In the genomic region with DNA sequence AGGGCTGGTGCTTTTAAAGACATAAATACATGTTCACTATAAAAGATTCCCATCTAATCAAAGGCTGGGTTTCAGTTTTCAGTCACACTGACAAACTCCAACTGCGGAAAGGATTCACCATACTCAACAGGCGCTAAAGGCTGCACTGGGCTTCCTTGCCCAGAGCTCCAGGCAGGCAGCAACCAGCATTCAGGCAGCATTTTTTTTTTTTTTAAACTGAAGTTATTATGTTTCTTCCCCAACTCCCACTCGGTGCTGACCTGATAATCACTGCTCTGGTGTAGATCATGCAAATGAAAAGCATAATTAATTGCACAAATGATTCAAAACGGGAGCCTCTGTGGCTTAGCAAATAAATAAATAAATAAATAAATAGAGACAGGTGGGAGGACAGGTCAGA, we compare ENCODE assay signal across 32 mouse cellular contexts. TPM values are rescaled to one million over a fixed set of nuclear protein-coding genes. Genes with fewer than 3 reads are reported as not detected.
A peak's percentile ranks its signal among the peaks of the same experiment; 100 is the strongest.
DNase-seq lines count a peak whose midpoint lies in the region; ATAC-seq lines count a peak whose summit lies in the region.
"Had no signal": no experiment of that assay in that cellular context is flagged by ENCODE, and none has a peak within 500 bp of the region (broad histone marks: within the 10 kb centered on the region; RNA-seq: fewer than 3 reads in every experiment).

No protein-coding gene starts in this region.

- H3K27ac ChIP-seq in forebrain, embryonic 13.5 days, result peak overlapping the region; percentile 55; the same call in 1 of the 2 replicates
- H3K27ac ChIP-seq in forebrain, embryonic 11.5 days (ENCODE audit: low read depth, low read length), result no peak overlapping the region
- H3K27ac ChIP-seq in neural tube, embryonic 15.5 days (replicated peaks), result no peak overlapping the region
- H3K27ac ChIP-seq in forebrain, embryonic 15.5 days (replicated peaks), result peak overlapping the region; percentile 80
- H3K27ac ChIP-seq: gastrocnemius, adult 2 months; heart, embryonic 10.5 days; limb, embryonic 10.5 days; liver, embryonic 15.5 days; lung, embryonic 15.5 days had no signal

- no peak for DNase-seq in forebrain, embryonic 11.5 days (ENCODE audit: low spot score)
- DNase-seq in neural tube, embryonic 10.5 days (ENCODE audit: extremely low spot score, low spot score), result peak; percentile 25
- no peak for DNase-seq in gastrocnemius, postnatal 4 days (ENCODE audit: low spot score in 2 of 2)
- no peak for DNase-seq in gastrocnemius, postnatal 14 days
- DNase-seq: adrenal gland, postnatal 36 days; cerebellum, adult 11-12 months; cerebellum, postnatal 14 days; gastrocnemius, adult 2 months; heart, postnatal 4 days; kidney, adult 2 months; kidney, postnatal 10 days; liver; lung, postnatal 36 days; right cerebral cortex, adult 18-20 months; right cerebral cortex, postnatal 4 days; thymus, postnatal 14 days had no signal

- no peaks in the 10 kb centered on the region for H3K9me3 ChIP-seq in forebrain, embryonic 13.5 days (replicated peaks)
- no peaks in the 10 kb centered on the region for H3K9me3 ChIP-seq in forebrain, embryonic 11.5 days (ENCODE audit: control insufficient read depth, low read length)
- H3K9me3 ChIP-seq in neural tube, embryonic 15.5 days (replicated peaks), result no peaks in the 10 kb centered on the region
- H3K9me3 ChIP-seq in forebrain, embryonic 15.5 days, result no peaks in the 10 kb centered on the region
- H3K9me3 ChIP-seq: heart, embryonic 10.5 days; limb, embryonic 10.5 days; liver, embryonic 15.5 days; lung, embryonic 15.5 days; megakaryocyte, embryonic 14.5 days had no signal

- 2% methylated on average over 4 of the region's 4 CpGs for WGBS in forebrain, embryonic 13.5 days
- WGBS in forebrain, embryonic 11.5 days, result under 1% methylated on average over 4 of the region's 4 CpGs
- 6% methylated on average over 4 of the region's 4 CpGs for WGBS in neural tube, embryonic 15.5 days
- 1% methylated on average over 4 of the region's 4 CpGs for WGBS in forebrain, embryonic 15.5 days

- peaks cover 86% of the 10 kb centered on the region for H3K27me3 ChIP-seq in forebrain, embryonic 13.5 days
- peaks cover 84% of the 10 kb centered on the region for H3K27me3 ChIP-seq in forebrain, embryonic 11.5 days (ENCODE audit: control insufficient read depth, insufficient read depth, low read length)
- H3K27me3 ChIP-seq in neural tube, embryonic 15.5 days (replicated peaks), result peaks cover 81% of the 10 kb centered on the region
- peaks cover 58% of the 10 kb centered on the region for H3K27me3 ChIP-seq in forebrain, embryonic 15.5 days
- H3K27me3 ChIP-seq: CH12.LX had no signal

- no peaks in the 10 kb centered on the region for H3K36me3 ChIP-seq in forebrain, embryonic 13.5 days (ENCODE audit: poor library complexity, severe bottlenecking)
- no peaks in the 10 kb centered on the region for H3K36me3 ChIP-seq in forebrain, embryonic 11.5 days (ENCODE audit: control insufficient read depth, insufficient read depth, low read length)
- no peaks in the 10 kb centered on the region for H3K36me3 ChIP-seq in neural tube, embryonic 15.5 days
- H3K36me3 ChIP-seq in forebrain, embryonic 15.5 days, result no peaks in the 10 kb centered on the region
- H3K36me3 ChIP-seq: G1E; heart, embryonic 10.5 days; limb, embryonic 10.5 days; liver, embryonic 15.5 days; lung, embryonic 15.5 days had no signal

- no peak for ATAC-seq in forebrain, embryonic 13.5 days
- no peak for ATAC-seq in forebrain, embryonic 11.5 days (replicated peaks; ENCODE audit: low FRiP score)
- ATAC-seq in neural tube, embryonic 15.5 days (ENCODE audit: low FRiP score), result no peak
- no peak for ATAC-seq in forebrain, embryonic 15.5 days (replicated peaks)
- ATAC-seq: Patski had no signal

- H3K4me1 ChIP-seq in forebrain, embryonic 13.5 days, result peaks cover 57% of the 10 kb centered on the region
- H3K4me1 ChIP-seq in forebrain, embryonic 11.5 days (replicated peaks; ENCODE audit: control insufficient read depth, insufficient read depth, low read length), result peaks cover 26% of the 10 kb centered on the region
- H3K4me1 ChIP-seq in neural tube, embryonic 15.5 days, result peaks cover 30% of the 10 kb centered on the region
- peaks cover 51% of the 10 kb centered on the region for H3K4me1 ChIP-seq in forebrain, embryonic 15.5 days

- peak overlapping the region; percentile 17 for H3K4me3 ChIP-seq in forebrain, embryonic 13.5 days
- H3K4me3 ChIP-seq in forebrain, embryonic 11.5 days (ENCODE audit: low read depth, low read length), result no peak overlapping the region
- H3K4me3 ChIP-seq in neural tube, embryonic 15.5 days (replicated peaks), result no peak overlapping the region
- H3K4me3 ChIP-seq in forebrain, embryonic 15.5 days, result peak overlapping the region; percentile 24; the same call in 1 of the 2 replicates
- H3K4me3 ChIP-seq: erythroblast, embryonic 14.5 days; gastrocnemius, adult 2 months; heart, embryonic 10.5 days; limb, embryonic 10.5 days; liver, embryonic 15.5 days; lung, embryonic 15.5 days had no signal

- H3K4me2 ChIP-seq in forebrain, embryonic 13.5 days, result peak overlapping the region; percentile 48
- H3K4me2 ChIP-seq in forebrain, embryonic 11.5 days (ENCODE audit: low read depth, low read length, severe bottlenecking), result no peak overlapping the region
- H3K4me2 ChIP-seq in neural tube, embryonic 15.5 days, result no peak overlapping the region
- peak overlapping the region; percentile 33 for H3K4me2 ChIP-seq in forebrain, embryonic 15.5 days (replicated peaks)
- H3K4me2 ChIP-seq: liver, embryonic 15.5 days; lung, embryonic 15.5 days had no signal

- H3K9ac ChIP-seq in forebrain, embryonic 13.5 days, result peak overlapping the region; percentile 26; the same call in 1 of the 2 replicates
- no peak overlapping the region for H3K9ac ChIP-seq in forebrain, embryonic 11.5 days (ENCODE audit: low read length)
- H3K9ac ChIP-seq in neural tube, embryonic 15.5 days (replicated peaks), result no peak overlapping the region
- H3K9ac ChIP-seq in forebrain, embryonic 15.5 days (replicated peaks), result no peak overlapping the region
- H3K9ac ChIP-seq: liver, embryonic 15.5 days; lung, embryonic 15.5 days had no signal

- intact Hi-C loops in gastrocnemius, postnatal 14 days (cut with DNase I; ENCODE audit: low total_unique reads), result no loop called here

RNA-seq across cellular contexts. Expression of gene Sp9, which starts 3.9 kb away (rescaled TPM):
- polyA plus RNA-seq in forebrain, embryonic 13.5 days (2015; fragmentation: Nextera tagmentation; extraction: Ambion mirVana), result 10.6 and 15.4 TPM in 2 replicates
- polyA plus RNA-seq in forebrain, embryonic 11.5 days (2014; fragmentation: Nextera tagmentation; extraction: Ambion mirVana), result 5.5 and 8.2 TPM in 2 replicates
- polyA plus RNA-seq in neural tube, embryonic 15.5 days (2015; fragmentation: Nextera tagmentation; extraction: Ambion mirVana), result 1.1 and 1.4 TPM in 2 replicates
- polyA plus RNA-seq in forebrain, embryonic 15.5 days (2015; fragmentation: Nextera tagmentation; extraction: Ambion mirVana), result 12.4 and 13.5 TPM in 2 replicates
- not detected for total RNA-seq in gastrocnemius, postnatal 4 days (2021)
- total RNA-seq in gastrocnemius, postnatal 14 days (2021), result not detected
- total RNA-seq: adrenal gland, adult 18-20 months; adrenal gland, postnatal 36 days; gastrocnemius, adult 2 months; granulocyte monocyte progenitor cell, adult 5-6 weeks; heart, postnatal 4 days had no signal
- polyA plus RNA-seq: erythroblast, embryonic 14.5 days; heart, embryonic 10.5 days; heart, embryonic 16.5 days; kidney, adult 2 months; liver, embryonic 15.5 days; lung, embryonic 15.5 days; Patski; stomach, embryonic 14.5 days had no signal

RNA-seq across cellular contexts. Expression of gene Scrn3, which starts 44.6 kb away (rescaled TPM):
- polyA plus RNA-seq in forebrain, embryonic 13.5 days (2015; fragmentation: Nextera tagmentation; extraction: Ambion mirVana), result 9.5 and 10.5 TPM in 2 replicates
- polyA plus RNA-seq in forebrain, embryonic 11.5 days (2014; fragmentation: Nextera tagmentation; extraction: Ambion mirVana), result 11.7 and 14.0 TPM in 2 replicates
- 9.8 TPM in 2 replicates for polyA plus RNA-seq in neural tube, embryonic 15.5 days (2015; fragmentation: Nextera tagmentation; extraction: Ambion mirVana)
- 8.5 and 9.3 TPM in 2 replicates for polyA plus RNA-seq in forebrain, embryonic 15.5 days (2015; fragmentation: Nextera tagmentation; extraction: Ambion mirVana)
- 10 to 100 TPM; 14.9 to 15.4 TPM for total RNA-seq in gastrocnemius, postnatal 4 days (2021)
- 10 to 100 TPM; 26.8 to 28.6 TPM for total RNA-seq in gastrocnemius, postnatal 14 days (2021)

RNA-seq across cellular contexts. Expression of gene Cir1, which starts 44.7 kb away (rescaled TPM):
- polyA plus RNA-seq in forebrain, embryonic 13.5 days (2015; fragmentation: Nextera tagmentation; extraction: Ambion mirVana), result 26.9 and 30.2 TPM in 2 replicates
- polyA plus RNA-seq in forebrain, embryonic 11.5 days (2014; fragmentation: Nextera tagmentation; extraction: Ambion mirVana), result 18.2 and 18.6 TPM in 2 replicates
- polyA plus RNA-seq in neural tube, embryonic 15.5 days (2015; fragmentation: Nextera tagmentation; extraction: Ambion mirVana), result 23.1 and 26.9 TPM in 2 replicates
- 28.5 and 30.5 TPM in 2 replicates for polyA plus RNA-seq in forebrain, embryonic 15.5 days (2015; fragmentation: Nextera tagmentation; extraction: Ambion mirVana)
- 10 to 100 TPM; 16.3 to 16.9 TPM for total RNA-seq in gastrocnemius, postnatal 4 days (2021)
- 10 to 100 TPM; 12.4 to 13.8 TPM for total RNA-seq in gastrocnemius, postnatal 14 days (2021)

RNA-seq across cellular contexts. Expression of gene Ola1, which starts 49.1 kb away (rescaled TPM):
- polyA plus RNA-seq in forebrain, embryonic 13.5 days (2015; fragmentation: Nextera tagmentation; extraction: Ambion mirVana), result 104 and 115 TPM in 2 replicates
- polyA plus RNA-seq in forebrain, embryonic 11.5 days (2014; fragmentation: Nextera tagmentation; extraction: Ambion mirVana), result 99.8 and 110 TPM in 2 replicates
- polyA plus RNA-seq in neural tube, embryonic 15.5 days (2015; fragmentation: Nextera tagmentation; extraction: Ambion mirVana), result 111 and 117 TPM in 2 replicates
- 97.2 and 99.5 TPM in 2 replicates for polyA plus RNA-seq in forebrain, embryonic 15.5 days (2015; fragmentation: Nextera tagmentation; extraction: Ambion mirVana)
- total RNA-seq in gastrocnemius, postnatal 4 days (2021), result 100 to 1,000 TPM in 1 of 2 experiments, 10 to 100 TPM in 1; 95.9 to 103 TPM
- total RNA-seq in gastrocnemius, postnatal 14 days (2021), result 10 to 100 TPM; 97.2 to 98.5 TPM

Comparison
In these comparisons a context has a peak if more than half of its experiments do, and no peak if none do; other contexts are left out.
1. H3K27ac ChIP-seq: peak in forebrain, embryonic 13.5 days (single experiment) and forebrain, embryonic 15.5 days (single experiment); none in forebrain, embryonic 11.5 days (single experiment) and neural tube, embryonic 15.5 days (single experiment).
2. H3K4me2 ChIP-seq: peak in forebrain, embryonic 13.5 days (single experiment) and forebrain, embryonic 15.5 days (single experiment); none in forebrain, embryonic 11.5 days (single experiment) and neural tube, embryonic 15.5 days (single experiment).
3. H3K4me3 ChIP-seq: peak in forebrain, embryonic 13.5 days (single experiment) and forebrain, embryonic 15.5 days (single experiment); none in forebrain, embryonic 11.5 days (single experiment) and neural tube, embryonic 15.5 days (single experiment).